Mouse (Mus musculus) cerebellum, adult 2 months (tissue): ENCODE measurements at regions not wholly inside any gene's neighbourhood (a gene's known extent, or its start where the extent isn't known, plus 50 kb on each side); places are given as distances from the start of the nearest gene placed in this dataset.

Experiments
- CTCF ChIP-seq: fragments of 200-500 bp; IDR thresholded peaks from 2 replicates; pipeline ENCODE4 v1.5.1; 2011; ENCODE audit warnings: low read depth, mild to moderate bottlenecking, control low read depth, low read length, moderate library complexity, borderline replicate concordance; ENCODE audit not compliant: insufficient read depth
- POLR2A ChIP-seq: fragments of 200-500 bp; IDR thresholded peaks from 2 replicates; pipeline ENCODE4 v1.6.1; 2011; ENCODE audit warnings: low read length, control low read depth, borderline replicate concordance; ENCODE audit not compliant: insufficient read depth

DNA sequence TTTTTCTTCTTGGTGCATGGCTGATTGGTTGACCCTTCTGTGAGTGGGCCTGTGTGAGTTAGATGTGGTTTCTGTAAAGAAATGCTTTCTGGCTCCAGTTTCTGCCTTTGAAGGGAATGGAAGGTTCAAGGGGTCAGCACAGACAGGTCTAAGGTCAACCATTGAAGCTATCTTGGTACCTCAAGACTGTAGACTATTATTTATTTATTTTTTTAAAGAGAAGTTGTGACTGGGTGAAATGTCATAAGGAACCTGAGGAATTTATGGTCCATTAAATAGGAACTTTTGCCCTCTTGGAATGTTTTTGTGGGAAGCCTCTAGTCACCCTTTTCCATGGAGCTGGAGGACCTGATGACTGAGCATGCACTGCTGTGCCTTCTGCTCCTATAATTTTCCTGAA lies 595.7 kb upstream of the Nr2f1 start:
- TF ChIP-seq CTCF (no peak), POLR2A (no peak)
